43 mouse cellular contexts compared by ENCODE assay signal in genomic region chr4:118997127-118997542, GRCm38 (mm10). TPM values are rescaled to one million over a fixed set of nuclear protein-coding genes. Genes with fewer than 3 reads are reported as not detected.
"Had no signal": no experiment of that assay in that cellular context is flagged by ENCODE, and none has a peak within 500 bp of the region (broad histone marks: within the 10 kb centered on the region; RNA-seq: fewer than 3 reads in every experiment).

No protein-coding gene starts in this region.

- H3K4me1 ChIP-seq: hindbrain, embryonic 13.5 days; hindbrain, embryonic 15.5 days; liver, embryonic 12.5 days had no signal

- H3K4me2 ChIP-seq: heart, embryonic 11.5 days; heart, embryonic 13.5 days; heart, embryonic 15.5 days; hindbrain, embryonic 13.5 days; hindbrain, embryonic 15.5 days; kidney, embryonic 15.5 days; limb, embryonic 13.5 days; limb, embryonic 15.5 days; liver, embryonic 12.5 days had no signal

- H3K4me3 ChIP-seq: heart, adult 2 months; heart, embryonic 13.5 days; heart, embryonic 15.5 days; hindbrain, embryonic 13.5 days; hindbrain, embryonic 15.5 days; kidney, embryonic 15.5 days; limb, embryonic 13.5 days; limb, embryonic 15.5 days; liver, embryonic 12.5 days had no signal

- H3K36me3 ChIP-seq: heart, embryonic 13.5 days; heart, embryonic 15.5 days; hindbrain, embryonic 13.5 days; hindbrain, embryonic 15.5 days; kidney, embryonic 15.5 days; limb, embryonic 13.5 days; limb, embryonic 15.5 days; liver, embryonic 12.5 days had no signal

- H3K27me3 ChIP-seq: heart, embryonic 13.5 days; heart, embryonic 15.5 days; hindbrain, embryonic 15.5 days; kidney, embryonic 15.5 days; limb, embryonic 13.5 days; limb, embryonic 15.5 days had no signal

- H3K27ac ChIP-seq: heart, adult 2 months; heart, embryonic 13.5 days; heart, embryonic 15.5 days; hindbrain, embryonic 13.5 days; hindbrain, embryonic 15.5 days; hindbrain, postnatal 0 days; kidney, embryonic 15.5 days; kidney, postnatal 0 days; limb, embryonic 13.5 days; limb, embryonic 15.5 days; liver, embryonic 12.5 days; liver, embryonic 14.5 days had no signal

- H3K9ac ChIP-seq: heart, embryonic 13.5 days; heart, embryonic 15.5 days; hindbrain, embryonic 13.5 days; hindbrain, embryonic 15.5 days; kidney, embryonic 15.5 days; limb, embryonic 13.5 days; limb, embryonic 15.5 days; liver, embryonic 12.5 days; liver, embryonic 14.5 days had no signal

- H3K9me3 ChIP-seq: heart, embryonic 15.5 days had no signal

- DNase-seq: gastrocnemius, postnatal 14 days; gastrocnemius, postnatal 36 days; heart, adult 11 months; heart, adult 2 months; heart, postnatal 10 days; kidney, adult 11 months; kidney, adult 2 months; kidney, adult 9 months; kidney, postnatal 14 days; kidney, postnatal 36 days; layer of hippocampus, adult 9-11 months; layer of hippocampus, postnatal 36 days; left cerebral cortex, postnatal 4 days had no signal

RNA-seq across cellular contexts. Expression of gene Lao1, which starts 35.8 kb away (rescaled TPM):
- total RNA-seq: hematopoietic stem cell, adult 5-6 weeks; left cerebral cortex, adult 18-20 months; left cerebral cortex, postnatal 4 days; liver, adult 2 months had no signal
- polyA plus RNA-seq: heart, adult 2 months; heart, embryonic 11.5 days; heart, embryonic 13.5 days; heart, embryonic 15.5 days; hindbrain, embryonic 11.5 days; hindbrain, embryonic 13.5 days; hindbrain, embryonic 15.5 days; intestine, embryonic 14.5 days; intestine, embryonic 16.5 days; kidney, adult 2 months; kidney, embryonic 15.5 days; kidney, postnatal 0 days; limb, embryonic 11.5 days; limb, embryonic 13.5 days; limb, embryonic 15.5 days; liver, adult 2 months; liver, embryonic 12.5 days; liver, embryonic 14.5 days had no signal

RNA-seq across cellular contexts. Expression of gene Olfr1328, which starts 58.7 kb away (rescaled TPM):
- total RNA-seq: gastrocnemius, adult 18-20 months; gastrocnemius, adult 8-10 months; gastrocnemius, postnatal 14 days; gastrocnemius, postnatal 36 days; heart, adult 2 months; heart, postnatal 10 days; heart, postnatal 25 days; hematopoietic stem cell, adult 5-6 weeks; hindbrain, postnatal 0 days; layer of hippocampus, adult 18-20 months; layer of hippocampus, adult 8-10 months; layer of hippocampus, postnatal 14 days; layer of hippocampus, postnatal 36 days; left cerebral cortex, adult 18-20 months; left cerebral cortex, adult 8-10 months; left cerebral cortex, postnatal 10 days; left cerebral cortex, postnatal 25 days; left cerebral cortex, postnatal 4 days; liver, adult 2 months had no signal
- polyA plus RNA-seq: gonadal fat pad, adult 2 months; heart, adult 2 months; heart, embryonic 11.5 days; heart, embryonic 13.5 days; hindbrain, embryonic 11.5 days; hindbrain, embryonic 13.5 days; hindbrain, embryonic 15.5 days; hindbrain, postnatal 0 days; intestine, embryonic 14.5 days; intestine, embryonic 16.5 days; kidney, adult 2 months; kidney, embryonic 15.5 days; kidney, postnatal 0 days; large intestine, adult 2 months; limb, embryonic 11.5 days; limb, embryonic 13.5 days; limb, embryonic 15.5 days; liver, adult 2 months; liver, embryonic 12.5 days; liver, embryonic 14.5 days had no signal
